Mouse (Mus musculus): ENCODE results near the gene Cnrip1. TPM values are rescaled to one million over a fixed set of nuclear protein-coding genes. Genes with fewer than 3 reads are reported as not detected.

Cnrip1 gene
- total and polyA plus RNA-seq, 3 experiments: 0.27 TPM; not detected in 2

DNA sequence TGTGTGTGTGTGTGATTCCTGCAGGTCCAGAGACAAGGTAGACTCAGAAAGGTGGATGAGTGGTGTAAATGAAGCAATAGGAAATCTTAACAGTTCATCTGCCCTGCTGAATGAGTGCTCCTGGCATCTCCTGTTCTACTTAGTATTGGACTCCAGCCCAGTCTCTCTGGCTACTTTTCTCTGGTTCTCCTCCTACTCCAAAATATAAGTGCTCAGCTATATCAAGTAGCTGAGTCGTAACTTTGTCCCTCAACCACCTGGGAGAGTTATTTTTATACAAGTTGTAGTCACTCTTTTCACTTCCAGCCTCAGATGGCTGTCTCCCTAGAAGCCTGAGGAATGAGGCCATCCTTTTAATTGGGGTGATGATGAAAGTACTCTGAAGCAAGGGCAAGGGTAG is 32.5 kb downstream of the Cnrip1 start:
- Histone ChIP-seq H3K27me3 (ENCODE audit: insufficient read depth, low read length) (peaks cover 13% of the 10 kb centered on the region), H3K36me3 (replicated peaks) (no peaks in the 10 kb centered on the region), H3K4me3 (ENCODE audit: low read depth, low read length) (no peak overlapping the region), H3K9me3 (replicated peaks) (no peaks in the 10 kb centered on the region), H3K4me1 (ENCODE audit: insufficient read depth, low read depth, low read length) (no peaks in the 10 kb centered on the region)
- TF ChIP-seq GATA1 (IDR thresholded peaks at IDR 0.05; ENCODE audit: borderline replicate concordance, low read length) (no peak), TAL1 (conservative IDR thresholded peaks at IDR 0.05; ENCODE audit: low read depth, low read length) (no peak)
- ATAC-seq (ENCODE audit: extremely low read depth, insufficient number of reproducible peaks, low FRiP score, poor library complexity, severe bottlenecking) (no peak), DNase-seq (ENCODE audit: low spot score) (no peak)

DNA sequence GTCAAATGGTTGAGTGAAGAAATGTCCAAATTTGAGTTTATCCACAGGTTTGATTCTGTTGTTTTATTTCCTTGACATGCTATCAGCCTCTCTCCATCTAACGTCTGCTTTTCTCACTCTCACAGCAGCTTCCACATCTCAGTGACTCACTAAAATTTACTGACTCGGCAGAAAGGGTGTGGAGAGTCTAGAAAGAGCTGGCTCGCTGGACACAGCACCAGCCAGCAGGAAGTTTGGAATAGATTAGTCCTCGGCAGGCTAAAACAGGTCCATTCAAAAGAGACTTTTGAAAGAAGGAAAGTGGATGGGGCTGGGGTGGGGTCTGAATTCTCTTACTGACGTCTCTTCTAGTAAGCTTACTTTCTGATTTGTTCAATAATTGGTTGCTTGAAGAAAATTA is 34.7 kb downstream of the Cnrip1 start:
- TF ChIP-seq POLR2AphosphoS5 (IDR thresholded peaks at IDR 0.05; ENCODE audit: insufficient replicate concordance, low read depth, low read length) (no peak), GATA2 (IDR thresholded peaks at IDR 0.05; ENCODE audit: borderline replicate concordance, low read depth, low read length) (no peak), CTCF (IDR thresholded peaks at IDR 0.05; ENCODE audit: low read depth, low read length) (no peak), TAL1 (conservative IDR thresholded peaks at IDR 0.05; ENCODE audit: low read depth, low read length) (no peak), GATA1 (IDR thresholded peaks at IDR 0.05; ENCODE audit: borderline replicate concordance, low read length) (no peak)
- no peaks in the 10 kb centered on the region for H3K9me3 ChIP-seq (replicated peaks)
- H3K27me3 ChIP-seq (ENCODE audit: insufficient read depth, low read length): peaks cover 9% of the 10 kb centered on the region; the same call in 1 of the 2 replicates
- H3K36me3 ChIP-seq (replicated peaks): no peaks in the 10 kb centered on the region
- no peak overlapping the region for H3K4me3 ChIP-seq (ENCODE audit: low read depth, low read length)
- no peak for DNase-seq (ENCODE audit: low spot score)
- no peaks in the 10 kb centered on the region for H3K4me1 ChIP-seq (ENCODE audit: insufficient read depth, low read depth, low read length)
- no peak for ATAC-seq (ENCODE audit: extremely low read depth, insufficient number of reproducible peaks, low FRiP score, poor library complexity, severe bottlenecking)

DNA sequence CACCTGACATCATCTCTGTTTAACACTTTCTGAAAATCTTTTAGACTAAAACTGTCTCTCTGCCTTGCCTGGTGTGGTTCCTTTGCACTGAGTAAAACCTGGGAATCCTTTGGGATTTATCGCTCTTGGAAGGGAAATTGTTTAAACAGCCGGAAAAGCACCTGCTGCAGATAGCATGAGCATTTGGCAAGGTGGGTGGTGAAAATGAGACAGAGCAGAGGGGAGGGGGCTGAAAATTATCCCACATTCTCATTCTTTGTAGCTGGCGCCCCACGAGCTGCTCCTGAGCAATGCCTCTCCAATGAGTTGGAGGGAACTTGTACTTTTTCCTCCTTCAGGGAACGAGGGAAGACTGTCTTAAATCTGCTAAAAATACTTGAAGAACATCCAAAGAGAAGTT is 55.5 kb downstream of the Cnrip1 start:
- Histone ChIP-seq H3K4me3 (ENCODE audit: low read depth, low read length) (no peak overlapping the region), H3K4me1 (ENCODE audit: insufficient read depth, low read depth, low read length) (no peaks in the 10 kb centered on the region), H3K9me3 (replicated peaks) (no peaks in the 10 kb centered on the region), H3K36me3 (replicated peaks) (no peaks in the 10 kb centered on the region), H3K27me3 (ENCODE audit: insufficient read depth, low read length) (no peaks in the 10 kb centered on the region)
- DNase-seq (ENCODE audit: low spot score): no peak
- no peak for ATAC-seq (ENCODE audit: extremely low read depth, insufficient number of reproducible peaks, low FRiP score, poor library complexity, severe bottlenecking)
- TF ChIP-seq GATA2 (IDR thresholded peaks at IDR 0.05; ENCODE audit: borderline replicate concordance, low read depth, low read length): no peak
- no peak for TF ChIP-seq TAL1 (conservative IDR thresholded peaks at IDR 0.05; ENCODE audit: low read depth, low read length)
- no peak for TF ChIP-seq GATA1 (IDR thresholded peaks at IDR 0.05; ENCODE audit: borderline replicate concordance, low read length)
- no peak for TF ChIP-seq CTCF (IDR thresholded peaks at IDR 0.05; ENCODE audit: low read depth, low read length)
- no peak for TF ChIP-seq POLR2AphosphoS5 (IDR thresholded peaks at IDR 0.05; ENCODE audit: insufficient replicate concordance, low read depth, low read length)

DNA sequence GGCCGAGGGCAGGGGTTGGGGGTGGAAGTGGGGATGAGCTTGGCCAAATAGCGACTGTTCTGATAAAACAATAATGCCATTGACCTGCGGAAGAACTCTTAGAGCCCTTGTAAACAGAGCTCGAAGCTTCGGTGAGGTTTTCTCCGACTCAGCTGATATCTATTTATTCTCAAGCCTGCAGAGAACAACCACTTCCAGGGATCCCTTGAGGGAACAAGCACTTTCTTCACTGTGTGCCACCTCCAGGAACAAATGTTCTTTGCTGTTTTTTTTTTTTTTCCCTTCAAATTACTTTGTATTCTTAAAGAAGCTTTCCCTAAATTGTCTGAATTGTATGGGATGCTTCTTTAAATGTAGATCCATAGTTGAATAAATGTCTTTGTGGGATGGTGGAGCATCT is 56.0 kb downstream of the Cnrip1 start:
- Histone ChIP-seq H3K27me3 (ENCODE audit: insufficient read depth, low read length) (no peaks in the 10 kb centered on the region), H3K4me3 (ENCODE audit: low read depth, low read length) (no peak overlapping the region), H3K36me3 (replicated peaks) (no peaks in the 10 kb centered on the region), H3K4me1 (ENCODE audit: insufficient read depth, low read depth, low read length) (no peaks in the 10 kb centered on the region), H3K9me3 (replicated peaks) (no peaks in the 10 kb centered on the region)
- ATAC-seq (ENCODE audit: extremely low read depth, insufficient number of reproducible peaks, low FRiP score, poor library complexity, severe bottlenecking): no peak
- no peak for TF ChIP-seq GATA2 (IDR thresholded peaks at IDR 0.05; ENCODE audit: borderline replicate concordance, low read depth, low read length)
- TF ChIP-seq TAL1 (conservative IDR thresholded peaks at IDR 0.05; ENCODE audit: low read depth, low read length): no peak
- no peak for TF ChIP-seq GATA1 (IDR thresholded peaks at IDR 0.05; ENCODE audit: borderline replicate concordance, low read length)
- no peak for TF ChIP-seq CTCF (IDR thresholded peaks at IDR 0.05; ENCODE audit: low read depth, low read length)
- TF ChIP-seq POLR2AphosphoS5 (IDR thresholded peaks at IDR 0.05; ENCODE audit: insufficient replicate concordance, low read depth, low read length): no peak
- DNase-seq (ENCODE audit: low spot score): no peak

DNA sequence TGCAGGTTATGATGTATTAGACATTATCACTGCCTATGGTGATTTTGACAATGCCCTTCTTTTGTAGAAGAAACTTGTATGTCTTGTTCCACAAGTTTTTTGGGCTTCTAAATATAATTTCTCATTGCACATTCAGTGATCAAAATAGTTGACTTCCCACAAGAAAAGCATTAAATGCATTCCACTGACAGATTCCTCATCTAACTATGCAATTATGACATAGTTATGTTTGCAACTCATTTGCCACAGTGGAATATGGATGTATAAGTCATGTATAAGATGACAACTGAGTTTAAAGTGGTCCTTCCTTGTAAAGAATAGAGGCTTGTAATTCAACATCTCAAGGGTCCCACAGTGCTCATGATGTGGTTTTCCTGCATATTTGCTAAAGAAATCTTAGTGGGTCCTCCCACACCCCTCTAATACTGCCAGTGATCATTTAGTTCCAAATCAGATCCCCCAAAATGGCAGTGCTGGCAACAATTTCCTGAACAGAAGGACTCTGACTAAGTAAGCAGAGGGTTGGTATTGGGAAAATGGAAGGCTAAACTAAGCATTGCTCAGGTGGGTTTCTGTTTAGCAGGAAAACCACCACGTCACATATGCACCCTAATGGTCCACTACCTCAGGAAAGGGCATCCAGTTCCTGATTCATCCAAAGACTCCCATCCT is 61.2 kb downstream of the Cnrip1 start:
- H3K4me1 ChIP-seq (ENCODE audit: insufficient read depth, low read depth, low read length): no peaks in the 10 kb centered on the region
- H3K9me3 ChIP-seq (replicated peaks): no peaks in the 10 kb centered on the region
- ATAC-seq (ENCODE audit: extremely low read depth, insufficient number of reproducible peaks, low FRiP score, poor library complexity, severe bottlenecking): no peak
- no peak for TF ChIP-seq TAL1 (conservative IDR thresholded peaks at IDR 0.05; ENCODE audit: low read depth, low read length)
- TF ChIP-seq POLR2AphosphoS5 (IDR thresholded peaks at IDR 0.05; ENCODE audit: insufficient replicate concordance, low read depth, low read length): no peak
- no peak for TF ChIP-seq CTCF (IDR thresholded peaks at IDR 0.05; ENCODE audit: low read depth, low read length)
- TF ChIP-seq GATA1 (IDR thresholded peaks at IDR 0.05; ENCODE audit: borderline replicate concordance, low read length): no peak
- no peak for TF ChIP-seq GATA2 (IDR thresholded peaks at IDR 0.05; ENCODE audit: borderline replicate concordance, low read depth, low read length)
- H3K4me3 ChIP-seq (ENCODE audit: low read depth, low read length): no peak overlapping the region
- no peaks in the 10 kb centered on the region for H3K36me3 ChIP-seq (replicated peaks)
- H3K27me3 ChIP-seq (ENCODE audit: insufficient read depth, low read length): peaks cover 3% of the 10 kb centered on the region; the same call in 1 of the 2 replicates
- no peak for DNase-seq (ENCODE audit: low spot score)

GRCm38 (mm10) chr11:17126418-17126817 is 75.0 kb downstream of the Cnrip1 start:
- ATAC-seq (ENCODE audit: extremely low read depth, insufficient number of reproducible peaks, low FRiP score, poor library complexity, severe bottlenecking) (no peak), DNase-seq (ENCODE audit: low spot score) (no peak)
- no peaks in the 10 kb centered on the region for H3K4me1 ChIP-seq (ENCODE audit: insufficient read depth, low read depth, low read length)
- peaks cover 15% of the 10 kb centered on the region for H3K27me3 ChIP-seq (ENCODE audit: insufficient read depth, low read length)
- no peaks in the 10 kb centered on the region for H3K36me3 ChIP-seq (replicated peaks)
- TF ChIP-seq GATA2 (IDR thresholded peaks at IDR 0.05; ENCODE audit: borderline replicate concordance, low read depth, low read length) (no peak), TAL1 (conservative IDR thresholded peaks at IDR 0.05; ENCODE audit: low read depth, low read length) (no peak), POLR2AphosphoS5 (IDR thresholded peaks at IDR 0.05; ENCODE audit: insufficient replicate concordance, low read depth, low read length) (no peak), GATA1 (IDR thresholded peaks at IDR 0.05; ENCODE audit: borderline replicate concordance, low read length) (no peak), CTCF (IDR thresholded peaks at IDR 0.05; ENCODE audit: low read depth, low read length) (no peak)
- H3K9me3 ChIP-seq (replicated peaks): no peaks in the 10 kb centered on the region
- no peak overlapping the region for H3K4me3 ChIP-seq (ENCODE audit: low read depth, low read length)

Other genes starting within 250 kb of the Cnrip1 start
- 34.1 and 48.9 TPM in 2 replicates for gene Fbxo48, start 100.2 kb upstream of the Cnrip1 start, total RNA-seq (2014; fragmentation: Nextera tagmentation)
- gene Fbxo48, start 100.2 kb upstream of the Cnrip1 start, total RNA-seq (2017): 16.0 and 18.7 TPM in 2 replicates
- gene Fbxo48, start 100.2 kb upstream of the Cnrip1 start, polyA plus RNA-seq (2012): 0.76 and 1.3 TPM in 2 replicates
- gene Plek, start 795 bp downstream of the Cnrip1 start, total RNA-seq (2014; fragmentation: Nextera tagmentation): 114 and 120 TPM in 2 replicates
- 312 and 315 TPM in 2 replicates for gene Plek, start 795 bp downstream of the Cnrip1 start, total RNA-seq (2017)
- 1.8 and 2.9 TPM in 2 replicates for gene Plek, start 795 bp downstream of the Cnrip1 start, polyA plus RNA-seq (2012)
- 80.7 and 87.3 TPM in 2 replicates for gene Ppp3r1, start 107.7 kb downstream of the Cnrip1 start, total RNA-seq (2014; fragmentation: Nextera tagmentation)
- gene Ppp3r1, start 107.7 kb downstream of the Cnrip1 start, total RNA-seq (2017): 82.9 and 88.5 TPM in 2 replicates
- 23.0 and 27.7 TPM in 2 replicates for gene Ppp3r1, start 107.7 kb downstream of the Cnrip1 start, polyA plus RNA-seq (2012)
- 29.6 and 37.3 TPM in 2 replicates for gene Wdr92, start 130.5 kb downstream of the Cnrip1 start, total RNA-seq (2014; fragmentation: Nextera tagmentation)
- gene Wdr92, start 130.5 kb downstream of the Cnrip1 start, total RNA-seq (2017): 42.5 and 45.1 TPM in 2 replicates
- 2.1 and 4.8 TPM in 2 replicates for gene Wdr92, start 130.5 kb downstream of the Cnrip1 start, polyA plus RNA-seq (2012)
- gene Pno1, start 160.0 kb downstream of the Cnrip1 start, total RNA-seq (2014; fragmentation: Nextera tagmentation): 43.3 and 44.1 TPM in 2 replicates
- gene Pno1, start 160.0 kb downstream of the Cnrip1 start, total RNA-seq (2017): 93.2 and 96.7 TPM in 2 replicates
- 43.5 and 44.9 TPM in 2 replicates for gene Pno1, start 160.0 kb downstream of the Cnrip1 start, polyA plus RNA-seq (2012)
- 9.3 and 15.0 TPM in 2 replicates for gene C1d, start 206.0 kb downstream of the Cnrip1 start, total RNA-seq (2014; fragmentation: Nextera tagmentation)
- 33.4 and 39.8 TPM in 2 replicates for gene C1d, start 206.0 kb downstream of the Cnrip1 start, total RNA-seq (2017)
- 1.7 and 2.7 TPM in 2 replicates for gene C1d, start 206.0 kb downstream of the Cnrip1 start, polyA plus RNA-seq (2012)

All from G1E (cell line).